Mouse (Mus musculus): ENCODE data around the gene Tpx2.
A peak's percentile ranks its signal among the peaks of the same experiment; 100 is the strongest.

The Tpx2 gene

GRCm38 (mm10) chr2:152819926-152820325 lies 27.8 kb upstream of the Tpx2 start:
- ATAC-seq (ENCODE audit: low TSS enrichment) = peak; percentile 17; the same call in 1 of the 2 replicates

DNA sequence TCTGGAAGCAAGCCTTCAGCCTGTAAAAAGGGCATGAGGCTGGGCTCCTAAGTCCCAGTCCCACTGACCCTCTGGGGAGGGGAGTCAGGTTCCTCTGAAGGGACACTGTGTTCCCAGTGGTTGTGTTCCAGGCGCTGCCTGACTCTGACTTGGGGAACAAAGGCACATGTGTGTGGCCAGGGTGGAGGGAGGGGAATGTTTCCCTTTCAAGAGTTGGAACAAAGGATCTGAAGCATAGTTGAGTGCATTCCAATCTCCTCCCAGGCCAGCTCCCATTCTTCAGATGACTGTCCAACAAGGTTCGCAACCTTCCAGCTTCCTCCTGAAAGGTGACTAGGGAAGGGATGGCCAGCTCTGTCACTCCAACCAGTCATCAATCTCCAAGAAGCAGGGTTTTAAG lies 27.4 kb upstream of the Tpx2 start:
- peak; percentile 45 for ATAC-seq (ENCODE audit: low TSS enrichment)

DNA sequence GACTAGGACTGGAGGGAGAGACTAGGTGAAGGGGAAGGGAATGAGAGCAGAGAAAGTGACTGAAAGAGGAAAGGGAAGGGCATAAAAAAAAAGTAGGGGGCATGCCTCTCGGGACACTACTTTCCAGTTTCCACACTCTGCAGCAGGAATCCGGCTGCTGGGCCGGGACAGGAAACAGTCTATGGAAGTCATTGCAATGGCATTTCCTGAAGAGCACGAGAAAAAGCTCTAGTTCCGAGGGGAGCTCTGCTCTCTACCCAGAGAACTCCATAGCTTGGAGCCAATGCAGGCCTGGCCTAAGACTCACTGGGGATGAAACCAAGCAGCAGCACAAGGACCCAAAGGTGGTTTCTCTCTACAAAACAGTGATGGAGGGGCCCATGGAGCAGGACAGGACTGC lies 26.7 kb upstream of the Tpx2 start:
- no peak for ATAC-seq (ENCODE audit: low TSS enrichment)

DNA sequence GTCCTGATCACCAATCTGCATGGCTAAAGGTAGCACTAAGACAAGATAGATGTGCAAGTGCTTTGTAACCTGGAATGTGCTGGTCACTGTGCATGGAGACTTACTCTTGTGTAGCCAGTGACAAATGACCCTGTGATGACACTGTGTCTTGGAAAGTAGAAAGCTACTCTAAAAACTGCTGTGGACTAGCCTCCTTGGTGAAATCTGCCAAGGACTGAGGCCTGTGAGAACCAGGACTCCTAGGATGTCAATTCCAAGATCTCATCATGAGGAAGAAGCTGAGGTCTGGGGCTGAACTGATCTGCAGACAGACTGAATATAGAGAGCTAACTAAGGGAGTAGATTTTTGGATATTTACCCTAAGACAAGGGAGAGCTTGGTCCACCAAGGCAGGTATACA lies 26.2 kb upstream of the Tpx2 start:
- no peak for ATAC-seq (ENCODE audit: low TSS enrichment)

DNA sequence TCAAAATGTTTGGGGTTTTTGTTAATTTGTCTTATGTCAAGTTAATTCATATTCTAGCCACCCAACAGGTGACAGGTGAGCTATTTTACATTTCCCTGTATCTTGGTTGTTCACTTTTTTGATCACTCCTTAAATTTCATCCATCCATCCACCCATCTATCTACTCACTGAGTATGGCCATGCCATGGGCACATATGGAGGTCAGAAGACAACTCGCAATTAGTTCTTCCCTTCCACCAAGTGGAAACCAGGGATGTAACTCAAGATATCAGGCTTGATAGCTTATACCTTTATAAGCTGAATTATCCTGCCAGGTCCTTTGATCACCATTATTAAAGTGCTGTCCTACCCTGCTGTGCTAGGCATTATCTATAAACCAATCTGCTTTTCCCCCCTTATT lies 24.0 kb upstream of the Tpx2 start:
- ATAC-seq (ENCODE audit: low TSS enrichment) = no peak

DNA sequence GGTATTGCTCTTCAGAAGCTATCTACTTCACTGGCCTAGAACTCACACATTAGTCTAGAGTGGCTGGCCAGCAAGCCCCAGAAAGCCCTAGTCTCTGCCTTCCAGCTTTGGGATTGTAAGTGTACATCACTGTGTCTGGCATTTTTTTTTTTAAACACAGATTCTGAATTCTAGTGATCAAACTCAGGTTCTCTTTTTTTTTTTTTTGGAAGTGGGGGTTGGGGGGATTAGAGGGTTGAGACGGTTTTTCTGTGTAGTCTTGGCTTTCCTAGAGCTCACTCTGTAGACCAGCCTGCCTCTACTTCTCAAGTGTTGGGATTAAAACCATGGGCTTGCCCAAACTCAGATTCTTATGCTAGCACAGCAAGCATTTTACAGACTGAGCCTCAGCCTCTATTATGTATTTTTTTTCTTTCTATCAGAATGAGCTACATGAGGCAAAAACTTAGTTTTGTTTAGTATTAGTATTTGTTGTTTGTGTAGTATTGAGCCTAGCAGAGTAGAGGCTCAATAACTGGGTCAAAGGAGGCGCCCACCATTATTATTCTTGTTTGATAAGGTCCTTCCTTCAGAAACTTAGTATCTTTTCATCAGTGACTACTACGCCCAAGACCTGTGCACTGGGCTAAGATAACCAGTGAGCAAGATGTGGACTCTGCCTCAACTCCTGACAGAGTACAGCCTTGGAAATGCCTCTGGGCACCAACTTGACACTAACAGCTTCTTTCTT lies 23.2 kb upstream of the Tpx2 start:
- ATAC-seq (ENCODE audit: low TSS enrichment) = no peak

- no peak for ATAC-seq (ENCODE audit: low TSS enrichment)
These were observed 22.5 kb upstream of the Tpx2 start for GRCm38 (mm10) chr2:152825168-152825697.

DNA sequence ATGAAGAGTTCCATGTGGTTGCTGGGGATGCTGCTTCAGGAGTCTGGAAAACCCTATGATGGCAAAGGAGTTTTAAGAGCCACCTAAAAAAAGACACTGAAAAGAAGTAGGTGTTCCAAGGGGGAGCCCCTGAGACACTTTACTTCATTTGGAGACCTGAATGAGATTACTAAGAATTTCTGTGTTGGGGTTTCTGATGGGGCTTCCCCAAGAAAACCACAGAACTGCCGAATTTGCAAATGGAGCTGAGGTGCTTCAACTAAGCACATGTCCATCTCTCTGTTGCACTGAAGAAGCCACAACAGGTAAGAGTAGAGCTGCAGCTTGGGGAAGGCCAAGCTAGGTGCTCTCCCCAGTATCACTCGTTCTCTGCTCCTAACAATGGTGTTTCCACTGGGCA lies 22.1 kb upstream of the Tpx2 start:
- no peak for ATAC-seq (ENCODE audit: low TSS enrichment)

- no peak for ATAC-seq (ENCODE audit: low TSS enrichment)
These were observed 21.3 kb upstream of the Tpx2 start for GRCm38 (mm10) chr2:152826481-152826880.

DNA sequence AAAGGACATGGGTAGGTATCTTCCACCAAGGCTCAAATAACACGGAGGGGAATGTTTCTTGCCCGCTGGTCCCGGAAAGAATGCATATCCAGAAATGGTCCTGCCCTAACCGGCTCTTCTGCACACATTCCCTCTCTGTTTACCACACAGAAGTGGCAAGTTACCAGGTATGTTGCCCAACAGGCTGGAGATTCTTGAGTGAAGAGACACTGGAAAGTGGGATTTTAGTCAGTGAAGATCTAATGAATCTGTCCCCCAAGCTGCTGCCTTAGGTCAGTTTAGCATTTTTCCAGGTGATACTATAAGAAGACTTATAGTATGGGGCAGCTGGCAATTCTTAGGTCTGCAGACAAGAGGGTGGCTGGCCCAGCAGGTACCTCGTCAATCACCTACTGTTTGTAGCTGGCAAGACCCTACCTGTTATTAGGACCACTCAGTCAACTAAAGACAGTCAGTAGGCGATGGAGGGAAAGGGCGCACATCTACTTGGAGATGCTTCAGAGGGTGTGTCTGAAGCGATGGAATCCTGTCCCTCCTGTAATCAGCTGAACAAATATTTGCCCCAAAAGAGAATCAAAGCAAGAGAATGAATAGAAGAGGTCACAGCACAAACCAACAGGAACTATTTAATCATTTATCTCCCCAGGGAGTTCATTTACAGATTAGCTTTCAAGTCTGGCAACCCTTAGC lies 20.3 kb upstream of the Tpx2 start:
- ATAC-seq (ENCODE audit: low TSS enrichment) = no peak

- no peak for ATAC-seq (ENCODE audit: low TSS enrichment)
These were observed 19.8 kb upstream of the Tpx2 start for GRCm38 (mm10) chr2:152828011-152828370.

GRCm38 (mm10) chr2:152828532-152828931 lies 19.2 kb upstream of the Tpx2 start:
- no peak for ATAC-seq (ENCODE audit: low TSS enrichment)

DNA sequence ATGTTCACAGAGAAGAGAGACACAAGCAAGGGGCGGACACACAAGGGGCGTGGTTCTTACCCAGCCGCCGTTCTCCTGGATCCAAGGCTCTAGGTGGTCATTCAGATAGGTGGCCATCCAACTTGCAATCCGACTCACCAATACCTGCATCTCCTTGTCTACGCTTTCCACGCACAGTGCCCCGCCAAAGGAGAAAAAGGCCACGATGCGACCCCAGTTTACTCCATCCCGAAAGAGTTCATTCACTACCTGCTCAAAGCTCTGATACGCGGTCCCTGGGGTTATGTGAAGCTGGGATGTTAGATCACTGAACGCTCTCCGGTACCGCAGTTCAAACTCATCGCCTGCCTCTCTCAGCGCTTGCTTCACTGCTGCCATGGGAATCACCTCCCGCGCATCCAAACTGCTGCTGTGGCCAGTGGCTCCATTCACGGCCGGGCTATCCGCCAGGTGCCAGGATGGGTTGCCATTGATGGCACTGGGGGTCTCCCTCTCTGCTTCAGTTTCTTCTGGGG lies 18.3 kb upstream of the Tpx2 start:
- ATAC-seq (ENCODE audit: low TSS enrichment) = no peak

- ATAC-seq (ENCODE audit: low TSS enrichment) = peak; percentile 70
These were observed 17.5 kb upstream of the Tpx2 start for GRCm38 (mm10) chr2:152830021-152830921.

DNA sequence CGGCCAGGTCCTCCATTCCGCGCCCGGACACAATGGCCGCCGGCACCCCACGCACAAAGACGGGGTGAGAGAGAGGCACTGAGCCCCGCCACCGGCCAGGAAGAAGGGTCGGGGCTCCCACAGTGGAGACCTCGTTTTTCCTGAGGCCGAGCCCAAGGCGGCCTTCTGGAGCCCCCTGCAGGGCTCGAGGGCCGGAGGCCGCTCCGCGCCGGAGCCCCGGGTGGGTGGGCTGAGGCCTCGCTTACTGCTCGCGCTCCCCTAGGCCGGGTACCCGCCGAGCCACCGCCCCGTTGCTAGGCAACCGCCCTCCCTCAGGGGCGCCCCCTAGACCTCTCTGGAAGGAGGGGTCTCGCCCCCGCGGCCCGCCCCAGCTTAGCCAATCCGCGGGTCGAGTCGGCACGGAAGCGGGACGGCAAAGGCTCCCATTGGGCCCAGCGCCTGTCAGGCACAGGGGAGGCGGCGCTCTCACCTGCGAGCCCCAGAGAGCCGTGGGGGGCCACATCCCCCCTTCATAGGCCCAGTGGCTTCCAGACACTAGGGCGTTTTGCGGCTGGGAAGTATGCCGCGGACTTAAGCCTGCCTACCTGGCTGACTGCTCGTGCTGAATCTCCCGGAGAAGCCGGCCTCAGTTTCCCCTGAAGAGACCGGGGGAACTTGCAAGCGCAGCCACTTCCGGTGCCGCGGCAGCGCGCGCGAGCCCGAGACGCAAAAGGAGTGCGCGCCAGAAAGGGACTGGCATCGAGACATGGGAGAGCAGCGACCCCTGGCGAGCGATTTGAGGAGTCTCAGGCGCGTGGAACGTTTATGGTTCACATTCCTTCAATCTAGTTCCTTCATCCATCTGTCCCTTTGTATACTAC lies 16.5 kb upstream of the Tpx2 start, which contains the start of gene Bcl2l1:
Gene Bcl2l1, minus strand, starts transcription at position 710 of the 860 bp plus-strand sequence.
- ATAC-seq (ENCODE audit: low TSS enrichment) = peak; percentile 92

- no peak for ATAC-seq (ENCODE audit: low TSS enrichment)
These were observed 8.5 kb upstream of the Tpx2 start for GRCm38 (mm10) chr2:152839256-152839655.

DNA sequence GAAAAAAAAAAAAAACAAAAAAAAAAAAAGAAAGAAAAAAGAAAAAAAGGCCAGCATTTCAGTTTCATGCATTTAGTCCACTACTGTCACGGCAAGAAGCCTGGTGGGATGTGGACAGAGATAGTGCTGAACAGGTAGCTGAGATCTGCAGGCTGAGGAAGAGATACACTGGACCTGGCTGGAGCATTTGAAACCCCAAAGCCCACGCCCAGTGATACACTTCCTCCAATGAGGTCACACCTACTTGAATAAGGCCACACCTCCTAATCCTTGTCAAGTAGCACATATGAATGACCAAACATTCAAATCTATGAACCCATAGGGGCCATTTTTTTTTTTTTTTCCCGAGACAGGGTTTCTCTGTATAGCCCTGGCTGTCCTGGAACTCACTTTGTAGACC lies 5.0 kb upstream of the Tpx2 start:
- no peak for ATAC-seq (ENCODE audit: low TSS enrichment)

- ATAC-seq (ENCODE audit: low TSS enrichment) = peak; percentile 27; the same call in 1 of the 2 replicates
These were observed 528 bp upstream of the Tpx2 start for GRCm38 (mm10) chr2:152847057-152847814.

GRCm38 (mm10) chr2:152848466-152848865 lies 702 bp downstream of the Tpx2 start:
- ATAC-seq (ENCODE audit: low TSS enrichment) = no peak

- no peak for ATAC-seq (ENCODE audit: low TSS enrichment)
These were observed 11.7 kb downstream of the Tpx2 start for GRCm38 (mm10) chr2:152859501-152859900.

All from frontal cortex, adult (tissue).